Mouse (Mus musculus) embryonic stem cell, embryonic (primary cell): Measurements from ENCODE around the gene Cdc40.

Source experiments
- CTCF ChIA-PET, 4 experiments: fragments of 300-600 bp in 2 of 4; fragments of 350-600 bp in 2 of 4; sonication (Branson Sonifier 250); formaldehyde crosslinking; loops; one replicate each; lab custom pipeline; 2022; ENCODE audit warnings: inconsistent platforms in 2 of 4; lab: Charles Lee
- POLR2A ChIA-PET, 4 experiments: fragments of 300-600 bp in 2 of 4; fragments of 350-600 bp in 2 of 4; sonication (Branson Sonifier 250); formaldehyde crosslinking; loops; one replicate each; lab custom pipeline; 2022; ENCODE audit warnings: antibody characterized with exemption in 4 of 4, inconsistent platforms in 1 of 4; lab: Charles Lee

Gene Cdc40

DNA sequence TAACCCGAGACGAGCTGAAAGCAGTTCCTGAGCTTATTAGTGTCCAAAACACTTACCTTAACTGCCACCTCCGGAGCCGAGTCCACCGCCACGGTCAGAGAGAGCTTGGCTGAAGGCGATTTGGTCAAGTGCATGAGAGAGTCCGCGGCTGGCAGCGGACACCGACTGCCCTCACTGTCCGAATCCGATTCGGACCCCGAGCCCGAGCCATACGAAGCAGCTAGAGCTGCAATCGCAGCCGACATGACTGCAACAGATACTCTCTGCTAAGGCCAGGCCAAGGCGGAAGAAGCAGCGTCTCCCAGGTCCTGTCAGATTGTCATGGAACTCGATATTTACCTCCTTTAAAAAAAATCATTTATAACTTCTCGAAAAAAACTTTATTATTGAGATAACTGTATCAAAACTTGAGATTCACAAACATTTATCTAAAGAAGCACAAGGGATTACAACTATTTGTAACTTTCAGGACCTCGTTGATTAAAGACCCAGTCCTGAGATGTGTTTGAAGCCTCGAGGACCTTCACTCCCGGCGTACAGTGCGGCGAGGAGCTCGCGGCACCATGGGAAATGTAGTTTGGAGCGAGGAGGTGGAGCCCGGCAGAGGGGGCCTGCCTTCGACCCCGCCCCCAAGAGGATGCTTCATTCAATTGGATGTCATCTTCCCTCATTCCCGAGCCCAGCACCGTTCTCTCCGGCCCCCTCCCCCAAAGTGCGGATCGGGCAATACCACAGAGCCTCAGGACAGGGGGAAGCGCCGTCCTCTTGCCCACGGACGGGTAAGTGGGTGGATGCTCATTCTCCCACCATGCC lies at the start of gene Cdc40, which contains the start of gene Wasf1:
TSS of gene Cdc40 (minus strand) at position 481 of the 813 bp plus-strand sequence.
TSS of gene Wasf1 (plus strand) at position 645 of the 813 bp plus-strand sequence.
- ChIA-PET CTCF (interaction anchor here in 2 of 4 experiments (0.8 to 1.1 kb wide), 2 partner anchors 107 to 342 kb away, joined by 3 read pairs; no protein-coding TSS in a partner anchor), POLR2A (interaction anchor here (0.6 to 3.7 kb wide), 56 partner anchors 8 to 1047 kb away, joined by 3 to 19 read pairs (median 4); partner anchors contain the start of genes Ak9 (in 1 of the 4), Amd1 (in 1 of the 4), Cd164 (in 1 of the 4) and Fig4 (in 1 of the 4))

- ChIA-PET POLR2A (interaction anchor here in 2 of 4 experiments (0.6 to 2.0 kb wide), 8 partner anchors 10 to 38 kb away, joined by 3 to 8 read pairs (median 4); partner anchors contain the start of genes Cdc40 (in 1 of the 2) and Wasf1 (in 1 of the 2)), CTCF (no interaction called here)
Observed at GRCm38 (mm10) chr10:40919464-40919863, 36.4 kb upstream of the Cdc40 start.

GRCm38 (mm10) chr10:40918669-40919440 lies 35.7 kb upstream of the Cdc40 start:
- CTCF ChIA-PET: no interaction called here
- POLR2A ChIA-PET: interaction anchor here in 2 of 4 experiments (0.6 to 2.0 kb wide), 8 partner anchors 9 to 39 kb away, joined by 3 to 8 read pairs (median 4); partner anchors contain the start of genes Cdc40 (in 1 of the 2) and Wasf1 (in 1 of the 2)

DNA sequence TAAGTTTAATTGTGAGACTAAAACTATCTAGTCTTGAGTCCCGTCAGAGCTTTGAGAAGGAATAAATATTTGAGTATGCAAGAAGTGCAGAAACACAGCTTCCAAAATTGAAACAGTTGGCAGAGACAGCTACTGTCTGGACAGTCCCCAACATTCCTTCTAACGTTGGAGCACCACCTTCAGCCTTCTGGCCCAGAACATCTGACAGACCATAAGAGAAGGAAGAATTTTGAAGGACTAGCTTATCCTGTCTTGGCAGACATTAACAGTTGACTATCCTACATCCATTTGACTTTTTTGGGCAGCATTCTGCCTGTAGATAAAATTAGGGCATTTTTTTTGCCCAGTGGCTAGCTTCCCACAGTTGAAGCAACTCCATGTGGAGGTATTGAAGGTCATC lies 32.1 kb upstream of the Cdc40 start:
- POLR2A ChIA-PET: interaction anchor here in 1 of 4 experiments (0.6 to 1.3 kb wide), 3 partner anchors 32 to 661 kb away, joined by 3 to 4 read pairs (median 4); partner anchors contain the start of genes Cdc40 and Wasf1
- CTCF ChIA-PET: no interaction called here

GRCm38 (mm10) chr10:40910811-40911210 lies 27.7 kb upstream of the Cdc40 start:
- CTCF ChIA-PET: no interaction called here

DNA sequence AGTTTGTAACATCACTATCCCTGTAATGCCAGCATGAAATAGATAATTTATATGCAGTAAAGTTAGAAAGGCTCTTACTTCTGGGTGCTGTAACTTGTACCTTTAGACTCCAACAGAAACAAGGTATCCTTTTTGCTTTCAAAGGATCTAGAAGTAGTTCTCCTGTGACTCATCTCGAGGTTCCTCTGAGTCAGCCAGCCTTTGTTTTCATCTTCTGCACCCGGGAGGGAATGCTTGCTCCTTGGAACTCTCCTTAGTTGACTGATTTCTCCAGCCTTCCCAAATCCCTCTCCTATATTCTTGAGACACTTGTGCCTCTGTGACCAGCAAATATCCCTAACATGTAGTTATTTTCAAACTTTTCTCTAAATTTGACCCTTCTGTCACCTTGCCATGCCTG lies 25.5 kb upstream of the Cdc40 start:
- ChIA-PET CTCF (no interaction called here), POLR2A (interaction anchor here in 2 of 4 experiments (1.0 to 1.6 kb wide), 2 partner anchors 17 to 25 kb away, joined by 3 to 4 read pairs; partner anchors contain the start of genes Cdc40 (in 1 of the 2) and Wasf1 (in 1 of the 2))

More at GRCm38 (mm10) chr10:40910811-40911210, 27.7 kb upstream of the Cdc40 start:
- POLR2A ChIA-PET: interaction anchor here in 2 of 4 experiments (0.7 to 1.6 kb wide), 6 partner anchors 12 to 95 kb away, joined by 3 to 10 read pairs (median 4); partner anchors contain the start of genes Cdc40 (in 2 of the 2) and Wasf1 (in 2 of the 2)

GRCm38 (mm10) chr10:40906802-40907201 lies 23.7 kb upstream of the Cdc40 start:
- CTCF ChIA-PET: no interaction called here
- POLR2A ChIA-PET: interaction anchor here in 3 of 4 experiments (0.5 to 1.6 kb wide), 8 partner anchors 8 to 480 kb away, joined by 3 to 7 read pairs (median 4); partner anchors contain the start of genes Cdc40 (in 2 of the 3) and Wasf1 (in 2 of the 3)

DNA sequence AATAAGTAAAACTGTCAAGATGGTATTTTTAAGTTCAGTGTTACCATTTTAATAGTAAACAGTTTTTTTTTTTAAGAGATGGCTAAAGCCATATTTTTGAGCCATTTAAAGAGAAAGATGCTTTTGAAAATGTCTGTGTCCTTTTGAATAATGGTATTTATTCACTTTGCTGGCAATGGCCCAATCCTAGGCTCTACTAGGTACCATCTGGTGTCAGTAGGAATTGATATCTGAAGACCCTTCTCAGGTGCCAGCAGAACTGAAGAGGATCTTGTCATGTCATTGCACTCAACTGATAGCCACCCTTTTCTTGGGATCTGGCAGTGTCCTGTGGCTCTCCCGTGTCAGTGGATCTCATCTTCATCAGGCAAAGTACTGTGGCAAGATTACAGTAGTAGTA lies 23.0 kb upstream of the Cdc40 start:
- ChIA-PET CTCF (no interaction called here), POLR2A (no interaction called here)

DNA sequence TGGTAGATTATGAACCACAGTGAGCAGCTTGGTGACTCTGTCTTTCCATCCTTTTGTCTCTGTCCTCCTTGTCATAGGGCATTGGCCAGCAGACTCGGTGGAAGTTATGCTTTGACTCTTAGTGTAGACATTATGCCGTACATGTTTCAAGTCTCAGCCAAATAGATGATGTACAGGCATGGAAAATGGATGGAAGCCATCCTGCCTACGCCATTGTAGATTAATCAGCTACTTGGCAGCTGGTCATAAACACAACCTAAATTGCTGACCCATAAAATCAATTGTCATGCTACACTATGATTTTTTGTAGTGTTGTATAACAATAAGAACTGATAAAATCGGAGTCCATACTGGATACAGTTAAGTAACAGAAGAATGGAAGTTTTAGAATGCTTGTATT lies 18.7 kb upstream of the Cdc40 start:
- POLR2A ChIA-PET: interaction anchor here in 1 of 4 experiments (1.6 kb wide), 1 partner anchor 16 kb away, joined by 7 read pairs; no protein-coding TSS in a partner anchor
- CTCF ChIA-PET: no interaction called here

- ChIA-PET POLR2A (interaction anchor here in 3 of 4 experiments (0.6 to 4.5 kb wide), 8 partner anchors 11 to 401 kb away, joined by 3 to 22 read pairs (median 8); partner anchors contain the start of genes Cdc40 (in 2 of the 3) and Wasf1 (in 2 of the 3)), CTCF (no interaction called here)
Observed at GRCm38 (mm10) chr10:40896656-40897055, 13.5 kb upstream of the Cdc40 start.

DNA sequence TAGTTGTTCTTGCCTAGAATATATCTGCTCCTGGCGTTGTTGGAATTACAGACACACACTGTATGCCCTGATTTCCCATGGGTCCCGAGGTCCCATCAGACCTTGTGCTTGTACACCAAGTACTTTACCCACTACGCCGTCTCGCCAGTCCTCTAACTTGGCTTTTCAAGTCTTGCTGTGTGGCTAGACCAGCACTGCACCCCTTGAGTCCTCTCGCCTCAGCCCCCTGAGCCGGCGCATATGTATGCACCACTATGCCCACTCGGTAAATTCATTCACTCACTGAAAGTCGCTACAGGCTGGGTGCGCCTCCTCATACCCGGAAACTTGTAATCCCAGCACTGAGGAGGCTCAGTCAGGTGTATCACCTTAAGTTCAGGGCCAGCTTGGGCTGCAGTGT lies 12.7 kb upstream of the Cdc40 start:
- CTCF ChIA-PET: no interaction called here
- POLR2A ChIA-PET: interaction anchor here in 3 of 4 experiments (0.6 to 4.5 kb wide), 4 partner anchors 10 to 396 kb away, joined by 8 to 22 read pairs (median 17); partner anchors contain the start of genes Cdc40 (in 2 of the 3) and Wasf1 (in 2 of the 3)

DNA sequence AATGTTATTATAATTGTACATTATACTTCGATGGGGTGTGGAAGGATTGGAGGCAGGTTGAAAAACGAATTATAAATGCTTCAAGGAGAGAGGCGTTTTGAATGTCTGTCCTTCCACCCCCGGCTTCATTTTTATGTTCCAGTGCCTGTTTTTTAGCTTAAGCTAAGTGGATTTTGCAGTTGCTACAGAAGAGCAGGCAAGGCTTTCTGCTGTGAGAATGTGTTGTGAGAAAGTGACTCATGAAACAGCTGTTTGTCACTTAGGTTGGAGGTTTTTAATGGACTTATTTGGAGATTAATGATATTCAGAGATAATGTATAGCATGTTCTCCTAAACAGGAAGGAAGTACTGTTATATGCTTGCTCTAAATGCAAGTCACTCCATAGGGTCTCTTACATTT lies 6.0 kb upstream of the Cdc40 start:
- CTCF ChIA-PET: interaction anchor here in 1 of 4 experiments (0.5 kb wide), 1 partner anchor 416 kb away, joined by 3 read pairs; no protein-coding TSS in a partner anchor

DNA sequence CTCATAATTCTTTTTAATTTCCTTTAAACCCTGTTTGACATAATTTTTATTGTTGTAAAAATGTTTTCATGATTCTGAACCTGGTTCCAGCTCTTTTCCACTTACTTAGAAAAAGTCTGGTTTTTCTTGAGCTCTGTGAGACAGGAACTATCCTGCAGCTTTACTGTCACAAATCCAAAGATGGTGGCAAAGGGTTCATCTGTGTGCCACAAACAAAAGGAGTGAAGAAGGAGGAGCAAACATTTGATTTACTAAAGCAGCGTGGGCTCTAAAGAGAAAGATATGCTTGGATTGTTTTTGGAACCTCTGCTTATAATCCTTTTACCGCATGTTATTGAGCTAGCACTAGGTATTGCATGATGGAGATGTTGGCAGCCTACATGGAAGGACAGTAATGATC lies 4.2 kb upstream of the Cdc40 start:
- ChIA-PET CTCF (no interaction called here), POLR2A (interaction anchor here in 1 of 4 experiments (0.7 kb wide), 2 partner anchors 130 to 183 kb away, joined by 3 to 4 read pairs; no protein-coding TSS in a partner anchor)

More for the DNA sequence above, 6.0 kb upstream of the Cdc40 start:
- POLR2A ChIA-PET: interaction anchor here in 3 of 4 experiments (0.6 to 1.3 kb wide), 4 partner anchors 9 to 401 kb away, joined by 3 to 4 read pairs (median 4); no protein-coding TSS in a partner anchor

- POLR2A ChIA-PET: interaction anchor here in 3 of 4 experiments (0.6 to 2.8 kb wide), 16 partner anchors 12 to 723 kb away, joined by 3 to 22 read pairs (median 4); partner anchors contain the start of gene Gtf3c6 (in 1 of the 3)
- CTCF ChIA-PET: no interaction called here
Observed at GRCm38 (mm10) chr10:40885432-40885831, 2.3 kb upstream of the Cdc40 start.

GRCm38 (mm10) chr10:40884279-40884806 lies 1.2 kb upstream of the Cdc40 start:
- ChIA-PET POLR2A (interaction anchor here (0.5 to 2.8 kb wide), 12 partner anchors 9 to 627 kb away, joined by 3 to 22 read pairs (median 6); partner anchors contain the start of gene Gtf3c6 (in 1 of the 4)), CTCF (interaction anchor here in 2 of 4 experiments (0.6 to 1.0 kb wide), 3 partner anchors 8 to 236 kb away, joined by 3 to 4 read pairs (median 3); no protein-coding TSS in a partner anchor)

GRCm38 (mm10) chr10:40883644-40884278 lies 650 bp upstream of the Cdc40 start:
- POLR2A ChIA-PET: interaction anchor here (0.6 to 3.7 kb wide), 50 partner anchors 7 to 926 kb away, joined by 3 to 19 read pairs (median 4); partner anchors contain the start of genes Ak9 (in 1 of the 4), Amd1 (in 1 of the 4), Cd164 (in 1 of the 4) and Fig4 (in 1 of the 4)
- CTCF ChIA-PET: interaction anchor here in 1 of 4 experiments (0.8 kb wide), 1 partner anchor 107 kb away, joined by 3 read pairs; no protein-coding TSS in a partner anchor
